In the genomic region with DNA sequence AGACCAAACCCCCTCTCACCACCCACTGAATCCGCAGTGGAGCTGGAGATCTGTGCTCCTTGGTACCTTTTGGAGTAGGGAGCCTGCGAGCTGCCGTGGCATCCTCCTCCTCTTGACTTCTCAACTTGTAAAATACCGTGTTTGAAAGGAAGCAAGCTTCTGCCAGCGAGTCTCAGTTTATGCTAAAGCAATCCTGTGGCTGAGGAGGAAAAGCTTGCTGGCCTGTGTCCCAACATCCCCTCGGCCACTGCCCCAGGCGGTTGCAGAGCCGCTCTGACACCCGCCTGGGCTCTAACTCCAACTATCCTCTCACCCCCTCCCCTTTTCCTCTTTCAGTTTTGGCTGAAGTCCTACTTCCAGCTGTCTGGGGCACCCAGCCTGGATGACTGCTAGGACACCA, we compare ENCODE assay signal across 9 mouse cellular contexts. TPM values are rescaled to one million over a fixed set of nuclear protein-coding genes. Genes with fewer than 3 reads are reported as not detected.
A peak's percentile ranks its signal among the peaks of the same experiment; 100 is the strongest.
DNase-seq lines count a peak whose midpoint lies in the region; ATAC-seq and TF ChIP-seq lines count a peak whose summit lies in the region.
"Had no signal": no experiment of that assay in that cellular context is flagged by ENCODE, and none has a peak within 500 bp of the region (broad histone marks: within the 10 kb centered on the region; RNA-seq: fewer than 3 reads in every experiment).

No protein-coding gene starts in this region.

- H3K27ac ChIP-seq in kidney, embryonic 14.5 days (ENCODE audit: low read depth, low read length): no peak overlapping the region
- H3K27ac ChIP-seq in embryonic facial prominence, embryonic 11.5 days (replicated peaks; ENCODE audit: low read depth, low read length): no peak overlapping the region
- H3K27ac ChIP-seq in hindbrain, embryonic 11.5 days (ENCODE audit: low read depth, low read length): no peak overlapping the region
- no peak overlapping the region for H3K27ac ChIP-seq in liver, embryonic 16.5 days (ENCODE audit: low read length)
- H3K27ac ChIP-seq in stomach, embryonic 15.5 days: peak overlapping the region; percentile 55
- H3K27ac ChIP-seq in cerebellum, adult 2 months (ENCODE audit: insufficient read depth, low read length): no peak overlapping the region

- peak; percentile 38 for ATAC-seq in kidney, embryonic 14.5 days (ENCODE audit: low FRiP score, low TSS enrichment)
- ATAC-seq in embryonic facial prominence, embryonic 11.5 days (replicated peaks; ENCODE audit: insufficient number of reproducible peaks, low FRiP score, low TSS enrichment, low read depth): no peak
- peak; percentile 31; the same call in 1 of the 2 replicates for ATAC-seq in hindbrain, embryonic 11.5 days (ENCODE audit: low FRiP score)
- ATAC-seq in liver, embryonic 16.5 days (ENCODE audit: low read depth): no peak
- 0 out of 2 replicates have a peak, but pooled peaks have one; percentile 18 for ATAC-seq in stomach, embryonic 15.5 days (ENCODE audit: insufficient read depth, low FRiP score, low read depth)
- ATAC-seq: Patski had no signal

- H3K4me1 ChIP-seq in kidney, embryonic 14.5 days (ENCODE audit: control insufficient read depth, insufficient read depth, low read length): peaks cover 23% of the 10 kb centered on the region
- H3K4me1 ChIP-seq in embryonic facial prominence, embryonic 11.5 days (ENCODE audit: control insufficient read depth, insufficient read depth, low read length): peaks cover 3% of the 10 kb centered on the region; the same call in 1 of the 2 replicates
- H3K4me1 ChIP-seq in hindbrain, embryonic 11.5 days (replicated peaks; ENCODE audit: control insufficient read depth, insufficient read depth, low read length): peaks cover 3% of the 10 kb centered on the region; the same call in 1 of the 2 replicates
- H3K4me1 ChIP-seq in liver, embryonic 16.5 days (ENCODE audit: control insufficient read depth, low read depth, low read length): no peaks in the 10 kb centered on the region
- H3K4me1 ChIP-seq in stomach, embryonic 15.5 days: peaks cover 11% of the 10 kb centered on the region
- H3K4me1 ChIP-seq in cerebellum, adult 2 months (ENCODE audit: control insufficient read depth, insufficient read depth, low read length): no peaks in the 10 kb centered on the region

- peak overlapping the region; percentile 90 for H3K4me2 ChIP-seq in kidney, embryonic 14.5 days (replicated peaks; ENCODE audit: low read depth, low read length)
- H3K4me2 ChIP-seq in embryonic facial prominence, embryonic 11.5 days (ENCODE audit: low read depth, low read length): peak overlapping the region; percentile 86
- peak overlapping the region; percentile 79 for H3K4me2 ChIP-seq in hindbrain, embryonic 11.5 days (replicated peaks; ENCODE audit: low read depth, low read length)
- H3K4me2 ChIP-seq in liver, embryonic 16.5 days (ENCODE audit: low read depth, low read length): peak overlapping the region; percentile 41
- peak overlapping the region; percentile 84 for H3K4me2 ChIP-seq in stomach, embryonic 15.5 days

- DNase-seq in kidney, adult 18-20 months: no peak
- DNase-seq in embryonic facial prominence, embryonic 11.5 days (ENCODE audit: low spot score): peak; percentile 50
- DNase-seq in hindbrain, embryonic 11.5 days (ENCODE audit: low spot score): peak; percentile 45
- DNase-seq in thymus, postnatal 0 days (ENCODE audit: low spot score): no peak
- no peak for DNase-seq in cerebellum, adult 2 months

- H3K4me3 ChIP-seq in kidney, embryonic 14.5 days (ENCODE audit: low read length): peak overlapping the region; percentile 43
- H3K4me3 ChIP-seq in embryonic facial prominence, embryonic 11.5 days (ENCODE audit: low read depth, low read length): peak overlapping the region; percentile 40
- peak overlapping the region; percentile 31 for H3K4me3 ChIP-seq in hindbrain, embryonic 11.5 days (ENCODE audit: low read depth, low read length)
- peak overlapping the region; percentile 33 for H3K4me3 ChIP-seq in liver, embryonic 16.5 days (ENCODE audit: low read depth, low read length)
- H3K4me3 ChIP-seq in stomach, embryonic 15.5 days (replicated peaks): peak overlapping the region; percentile 42
- no peak overlapping the region for H3K4me3 ChIP-seq in cerebellum, adult 2 months (replicated peaks; ENCODE audit: insufficient read depth, low read depth, low read length)

- no peak for TF ChIP-seq POLR2A in cerebellum, adult 2 months (IDR thresholded peaks at IDR 0.05; ENCODE audit: borderline replicate concordance, insufficient read depth, low read length)

- no peaks in the 10 kb centered on the region; the same call in 1 of the 2 replicates for H3K27me3 ChIP-seq in kidney, embryonic 14.5 days (ENCODE audit: control insufficient read depth, insufficient read depth, low read length)
- H3K27me3 ChIP-seq in embryonic facial prominence, embryonic 11.5 days (ENCODE audit: control insufficient read depth, insufficient read depth, low read length): no peaks in the 10 kb centered on the region
- no peaks in the 10 kb centered on the region for H3K27me3 ChIP-seq in hindbrain, embryonic 11.5 days (ENCODE audit: control insufficient read depth, insufficient read depth, low read length)
- peaks cover 3% of the 10 kb centered on the region for H3K27me3 ChIP-seq in liver, embryonic 16.5 days (ENCODE audit: control insufficient read depth, insufficient read depth, low read depth, low read length)
- no peaks in the 10 kb centered on the region for H3K27me3 ChIP-seq in stomach, embryonic 15.5 days (replicated peaks)
- H3K27me3 ChIP-seq in cerebellum, adult 2 months (ENCODE audit: control insufficient read depth, insufficient read depth, low read length): no peaks in the 10 kb centered on the region; the same call in 1 of the 2 replicates

- TF ChIP-seq CTCF in cerebellum, adult 2 months (IDR thresholded peaks at IDR 0.05; ENCODE audit: borderline replicate concordance, insufficient read depth, low read depth, low read length): no peak

- no peaks in the 10 kb centered on the region for H3K9me3 ChIP-seq in kidney, embryonic 14.5 days (ENCODE audit: control insufficient read depth, low read length)
- no peaks in the 10 kb centered on the region for H3K9me3 ChIP-seq in embryonic facial prominence, embryonic 11.5 days (replicated peaks; ENCODE audit: control insufficient read depth, low read length)
- H3K9me3 ChIP-seq in hindbrain, embryonic 11.5 days (ENCODE audit: control insufficient read depth, low read length): no peaks in the 10 kb centered on the region
- no peaks in the 10 kb centered on the region for H3K9me3 ChIP-seq in liver, embryonic 16.5 days (replicated peaks; ENCODE audit: control insufficient read depth, low read length)
- no peaks in the 10 kb centered on the region for H3K9me3 ChIP-seq in stomach, embryonic 15.5 days

- no peaks in the 10 kb centered on the region for H3K36me3 ChIP-seq in kidney, embryonic 14.5 days (ENCODE audit: control insufficient read depth, insufficient read depth, low read length)
- no peaks in the 10 kb centered on the region for H3K36me3 ChIP-seq in embryonic facial prominence, embryonic 11.5 days (replicated peaks; ENCODE audit: control insufficient read depth, insufficient read depth, low read depth, low read length)
- no peaks in the 10 kb centered on the region for H3K36me3 ChIP-seq in hindbrain, embryonic 11.5 days (ENCODE audit: control insufficient read depth, insufficient read depth, low read length)
- H3K36me3 ChIP-seq in liver, embryonic 16.5 days (ENCODE audit: control insufficient read depth, insufficient read depth): no peaks in the 10 kb centered on the region
- no peaks in the 10 kb centered on the region for H3K36me3 ChIP-seq in stomach, embryonic 15.5 days

- WGBS in kidney, embryonic 14.5 days: 2% methylated on average over 9 of the region's 9 CpGs
- 2% methylated on average over 9 of the region's 9 CpGs for WGBS in embryonic facial prominence, embryonic 11.5 days
- 8% methylated on average over 9 of the region's 9 CpGs for WGBS in hindbrain, embryonic 11.5 days
- WGBS in liver, embryonic 16.5 days (ENCODE audit: insufficient replicate concordance): 2% methylated on average over 9 of the region's 9 CpGs
- WGBS in stomach, embryonic 15.5 days: 3% methylated on average over 9 of the region's 9 CpGs
- under 1% methylated on average over 9 of the region's 9 CpGs for WGBS in cerebellum, adult 2 months

- peak overlapping the region; percentile 54; the same call in 1 of the 2 replicates for H3K9ac ChIP-seq in kidney, embryonic 14.5 days (ENCODE audit: low read depth, low read length)
- H3K9ac ChIP-seq in embryonic facial prominence, embryonic 11.5 days (replicated peaks; ENCODE audit: low read length): peak overlapping the region; percentile 40
- peak overlapping the region; percentile 61; the same call in 1 of the 2 replicates for H3K9ac ChIP-seq in hindbrain, embryonic 11.5 days (ENCODE audit: low read depth, low read length)
- H3K9ac ChIP-seq in liver, embryonic 16.5 days (ENCODE audit: low read depth, low read length): no peak overlapping the region
- H3K9ac ChIP-seq in stomach, embryonic 15.5 days: 0 out of 2 replicates have a peak overlapping the region, but pooled peaks have one; percentile 30

RNA-seq across cellular contexts. Expression of a gene that starts 0.9 kb away (rescaled TPM):
- 2.0 and 2.1 TPM in 2 replicates for polyA plus RNA-seq in kidney, embryonic 14.5 days (2014; fragmentation: Nextera tagmentation; extraction: Ambion mirVana)
- 1.9 and 2.1 TPM in 2 replicates for polyA plus RNA-seq in embryonic facial prominence, embryonic 11.5 days (2014; fragmentation: Nextera tagmentation; extraction: Ambion mirVana)
- 0.40 and 0.63 TPM in 2 replicates for polyA plus RNA-seq in hindbrain, embryonic 11.5 days (2014; fragmentation: Nextera tagmentation; extraction: Ambion mirVana)
- 0.46 and 0.65 TPM in 2 replicates for polyA plus RNA-seq in liver, embryonic 16.5 days (2015; fragmentation: Nextera tagmentation; extraction: Ambion mirVana)
- 2.1 and 3.0 TPM in 2 replicates for polyA plus RNA-seq in stomach, embryonic 15.5 days (2015; fragmentation: Nextera tagmentation; extraction: Ambion mirVana)
- 0.04 and 0.09 TPM in 2 replicates for polyA plus RNA-seq in thymus, postnatal 0 days (2015; fragmentation: Nextera tagmentation; extraction: Ambion mirVana)
- polyA plus RNA-seq in cerebellum, adult 2 months (2012; rRNA removed): 2.2 and 3.0 TPM in 2 replicates

Comparison
In these comparisons a context has a peak if more than half of its experiments do, and no peak if none do; other contexts are left out.
1. ATAC-seq: peak in kidney, embryonic 14.5 days (single experiment), hindbrain, embryonic 11.5 days (single experiment) and stomach, embryonic 15.5 days (single experiment); none in embryonic facial prominence, embryonic 11.5 days (single experiment) and liver, embryonic 16.5 days (single experiment).
2. DNase-seq: peak in embryonic facial prominence, embryonic 11.5 days (single experiment) and hindbrain, embryonic 11.5 days (single experiment); none in kidney, adult 18-20 months (single experiment), thymus, postnatal 0 days (single experiment) and cerebellum, adult 2 months (0 of 2).
3. Peak in every context shown above with its lines, with median percentiles within 50 percentile points of each other: H3K4me2 ChIP-seq.